ENCODE assay signal across 8 mouse cellular contexts in genomic region chr19:41912121-41913080, GRCm38 (mm10). TPM values are rescaled to one million over a fixed set of nuclear protein-coding genes. Genes with fewer than 3 reads are reported as not detected.
A peak's percentile ranks its signal among the peaks of the same experiment; 100 is the strongest.
DNase-seq lines count a peak whose midpoint lies in the region; ATAC-seq and TF ChIP-seq lines count a peak whose summit lies in the region.

No protein-coding gene starts in this region.

- no peak for TF ChIP-seq CTCF in heart, adult 2 months (IDR thresholded peaks at IDR 0.05)

- peak; percentile 36 for DNase-seq in 416B (ENCODE audit: low read depth)
- peak; percentile 31 for DNase-seq in T-cell, adult 2 months (ENCODE audit: low spot score)
- peak; percentile 52 to 54 for DNase-seq in cerebellum, postnatal 36 days
- DNase-seq in heart, adult 2 months = peak; percentile 60 to 67
- DNase-seq in kidney, adult 18-20 months = peak; percentile 65
- DNase-seq in neural tube, embryonic 11.5 days (ENCODE audit: low spot score) = peak; percentile 53
- peak; percentile 33 to 55 for DNase-seq in thymus, postnatal 10 days (ENCODE audit: low spot score in 2 of 2)

- no peaks in the 10 kb centered on the region for H3K9me3 ChIP-seq in liver, embryonic 12.5 days (replicated peaks)
- H3K9me3 ChIP-seq in neural tube, embryonic 11.5 days (ENCODE audit: control insufficient read depth, low read length) = no peaks in the 10 kb centered on the region

- H3K36me3 ChIP-seq in heart, adult 2 months (ENCODE audit: control insufficient read depth, insufficient read depth, low read length) = peaks cover 23% of the 10 kb centered on the region
- H3K36me3 ChIP-seq in liver, embryonic 12.5 days = peaks cover 40% of the 10 kb centered on the region
- H3K36me3 ChIP-seq in neural tube, embryonic 11.5 days (ENCODE audit: control insufficient read depth, insufficient read depth, low read length) = peaks cover 8% of the 10 kb centered on the region

- TF ChIP-seq EP300 in heart, adult 2 months (IDR thresholded peaks at IDR 0.05; ENCODE audit: insufficient read depth, low read depth, low read length) = no peak

- WGBS in heart, adult 2 months = 1% methylated on average over 53 of the region's 53 CpGs
- under 1% methylated on average over 45 of the region's 53 CpGs for WGBS in liver, embryonic 12.5 days (ENCODE audit: insufficient replicate concordance)
- WGBS in neural tube, embryonic 11.5 days = under 1% methylated on average over 48 of the region's 53 CpGs

- no peak; the same call in 1 of the 2 replicates for TF ChIP-seq POLR2A in heart, adult 2 months (IDR thresholded peaks at IDR 0.05; ENCODE audit: insufficient read depth, low read depth, low read length)

- peak; percentile 26 for ATAC-seq in liver, embryonic 12.5 days
- peak; percentile 70 for ATAC-seq in neural tube, embryonic 11.5 days (ENCODE audit: insufficient read depth, low FRiP score, low TSS enrichment)

- H3K4me1 ChIP-seq in heart, adult 2 months (ENCODE audit: control insufficient read depth, insufficient read depth, low read length) = peaks cover 10% of the 10 kb centered on the region
- peaks cover 46% of the 10 kb centered on the region for H3K4me1 ChIP-seq in liver, embryonic 12.5 days
- H3K4me1 ChIP-seq in neural tube, embryonic 11.5 days (ENCODE audit: control insufficient read depth, insufficient read depth, low read length) = peaks cover 14% of the 10 kb centered on the region

- peak overlapping the region; percentile 98 for H3K27ac ChIP-seq in heart, adult 2 months
- H3K27ac ChIP-seq in liver, embryonic 12.5 days = peak overlapping the region; percentile 88
- H3K27ac ChIP-seq in neural tube, embryonic 11.5 days (ENCODE audit: low read depth, low read length) = 0 out of 2 replicates have a peak overlapping the region, but pooled peaks have one; percentile 53

- peak overlapping the region; percentile 81 for H3K9ac ChIP-seq in heart, adult 2 months (ENCODE audit: low read depth, low read length)
- H3K9ac ChIP-seq in liver, embryonic 12.5 days = peak overlapping the region; percentile 88
- H3K9ac ChIP-seq in neural tube, embryonic 11.5 days (ENCODE audit: low read length) = peak overlapping the region; percentile 84

- no peaks in the 10 kb centered on the region for H3K27me3 ChIP-seq in heart, adult 2 months (ENCODE audit: control insufficient read depth, insufficient read depth, low read length)
- H3K27me3 ChIP-seq in liver, embryonic 12.5 days (replicated peaks) = no peaks in the 10 kb centered on the region
- no peaks in the 10 kb centered on the region for H3K27me3 ChIP-seq in neural tube, embryonic 11.5 days (ENCODE audit: control insufficient read depth, insufficient read depth, low read length)

- H3K4me3 ChIP-seq in heart, adult 2 months = peak overlapping the region; percentile 71
- H3K4me3 ChIP-seq in liver, embryonic 12.5 days = peak overlapping the region; percentile 77
- H3K4me3 ChIP-seq in neural tube, embryonic 11.5 days (ENCODE audit: low read depth, low read length) = peak overlapping the region; percentile 96

- intact Hi-C loops in heart, adult 2 months (cut with DNase I) = loop anchor here (2.0 to 5.0 kb wide), 4 partner anchors 20 to 180 kb away; partner anchors contain the start of genes Exosc1, Frat2, Pi4k2a and Zdhhc16

- H3K79me2 ChIP-seq in heart, adult 2 months (replicated peaks; ENCODE audit: control insufficient read depth, insufficient read depth, low read length) = 0 out of 2 replicates have a peak, but pooled peaks cover 3% of the 10 kb centered on the region

- H3K4me2 ChIP-seq in liver, embryonic 12.5 days = peak overlapping the region; percentile 98
- H3K4me2 ChIP-seq in neural tube, embryonic 11.5 days (ENCODE audit: low read depth) = peak overlapping the region; percentile 93

RNA-seq across cellular contexts. Expression of gene Pgam1, which starts 0.7 kb away (rescaled TPM):
- total RNA-seq in heart, adult 2 months (2021) = 100 to 1,000 TPM; 122 to 135 TPM
- 111 and 162 TPM in 2 replicates for polyA plus RNA-seq in heart, adult 2 months (2012; rRNA removed)
- polyA plus RNA-seq in liver, embryonic 12.5 days (2016; fragmentation: Nextera tagmentation; extraction: Ambion mirVana) = 355 and 377 TPM in 2 replicates
- polyA plus RNA-seq in neural tube, embryonic 11.5 days (2014; fragmentation: Nextera tagmentation; extraction: Ambion mirVana) = 824 and 860 TPM in 2 replicates

RNA-seq across cellular contexts. Expression of gene Rrp12, which starts 16.4 kb away (rescaled TPM):
- 10 to 100 TPM; 13.7 to 17.4 TPM for total RNA-seq in heart, adult 2 months (2021)
- polyA plus RNA-seq in heart, adult 2 months (2012; rRNA removed) = 6.6 and 6.9 TPM in 2 replicates
- 25.0 and 26.7 TPM in 2 replicates for polyA plus RNA-seq in liver, embryonic 12.5 days (2016; fragmentation: Nextera tagmentation; extraction: Ambion mirVana)
- polyA plus RNA-seq in neural tube, embryonic 11.5 days (2014; fragmentation: Nextera tagmentation; extraction: Ambion mirVana) = 18.0 and 20.2 TPM in 2 replicates

RNA-seq across cellular contexts. Expression of gene Exosc1, which starts 20.8 kb away (rescaled TPM):
- 10 to 100 TPM; 13.2 to 13.9 TPM for total RNA-seq in heart, adult 2 months (2021)
- 9.8 and 9.9 TPM in 2 replicates for polyA plus RNA-seq in heart, adult 2 months (2012; rRNA removed)
- polyA plus RNA-seq in liver, embryonic 12.5 days (2016; fragmentation: Nextera tagmentation; extraction: Ambion mirVana) = 72.7 and 75.0 TPM in 2 replicates
- 61.3 and 67.0 TPM in 2 replicates for polyA plus RNA-seq in neural tube, embryonic 11.5 days (2014; fragmentation: Nextera tagmentation; extraction: Ambion mirVana)

RNA-seq across cellular contexts. Expression of gene Zdhhc16, which starts 20.9 kb away (rescaled TPM):
- 10 to 100 TPM; 12.3 to 14.6 TPM for total RNA-seq in heart, adult 2 months (2021)
- polyA plus RNA-seq in heart, adult 2 months (2012; rRNA removed) = 40.3 and 53.3 TPM in 2 replicates
- polyA plus RNA-seq in liver, embryonic 12.5 days (2016; fragmentation: Nextera tagmentation; extraction: Ambion mirVana) = 47.3 and 48.1 TPM in 2 replicates
- polyA plus RNA-seq in neural tube, embryonic 11.5 days (2014; fragmentation: Nextera tagmentation; extraction: Ambion mirVana) = 66.8 and 69.2 TPM in 2 replicates

Comparison
In these comparisons a context has a peak if more than half of its experiments do, and no peak if none do; other contexts are left out.
1. Peak in every context shown above with its lines: DNase-seq, ATAC-seq, H3K4me3 ChIP-seq and H3K27ac ChIP-seq.